Mouse (Mus musculus): ENCODE data around the gene Tmem110. TPM values are rescaled to one million over a fixed set of nuclear protein-coding genes. Genes with fewer than 3 reads are reported as not detected.

The Tmem110 gene
- total and polyA plus RNA-seq, 2 experiments from 2014 or later: 14.5 to 15.0 TPM

DNA sequence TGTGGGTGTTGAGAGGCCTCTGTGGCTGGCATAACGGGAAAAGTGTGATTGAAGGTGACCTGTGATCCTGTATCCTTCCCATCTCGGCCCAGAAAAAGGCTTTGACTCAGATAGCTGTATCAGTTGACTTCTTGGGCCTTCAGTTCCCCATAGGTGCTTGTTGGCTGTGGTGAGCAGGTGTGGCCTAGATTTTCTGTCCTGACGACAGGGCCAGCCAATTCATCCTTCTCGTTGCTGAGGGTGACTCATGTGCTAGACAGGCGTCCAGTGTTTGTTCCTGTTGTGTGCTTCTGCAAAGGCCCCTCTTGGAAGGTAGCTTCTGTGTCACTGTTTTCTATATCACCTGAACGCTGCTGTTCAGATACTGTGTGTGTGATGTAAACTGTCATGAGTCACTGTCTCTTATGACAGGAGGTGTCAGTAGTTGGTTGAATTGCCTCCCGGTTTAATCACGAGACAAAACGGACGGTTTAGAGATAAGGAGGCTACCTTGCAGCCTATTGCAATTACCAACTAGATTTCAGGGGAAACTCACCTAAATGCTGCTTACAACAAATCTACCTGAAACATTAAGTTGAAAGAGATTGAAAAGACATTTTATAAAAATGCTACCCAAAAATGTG lies 31.6 kb downstream of the Tmem110 start:
- no peaks in the 10 kb centered on the region for H3K9me3 ChIP-seq (ENCODE audit: low read length)
- no peak overlapping the region for H3K9ac ChIP-seq (replicated peaks; ENCODE audit: low read length, poor library complexity, severe bottlenecking)
- H3K4me1 ChIP-seq (ENCODE audit: insufficient read depth, low read length): no peaks in the 10 kb centered on the region
- H3K4me3 ChIP-seq (ENCODE audit: low read depth, low read length): no peak overlapping the region
- DNase-seq (ENCODE audit: low spot score) (no peak), ATAC-seq (ENCODE audit: low FRiP score) (no peak)
- 87% methylated on average over 10 of the region's 10 CpGs for WGBS
- TF ChIP-seq CTCF (IDR thresholded peaks at IDR 0.05): no peak
- H3K36me3 ChIP-seq (ENCODE audit: insufficient read depth, low read length): 0 out of 2 replicates have a peak, but pooled peaks cover 4% of the 10 kb centered on the region
- H3K27ac ChIP-seq (ENCODE audit: low read depth, low read length): no peak overlapping the region
- no peak overlapping the region for H3K4me2 ChIP-seq (ENCODE audit: low read depth, low read length, poor library complexity, severe bottlenecking)
- no peaks in the 10 kb centered on the region for H3K27me3 ChIP-seq (ENCODE audit: insufficient read depth, low read length)

DNA sequence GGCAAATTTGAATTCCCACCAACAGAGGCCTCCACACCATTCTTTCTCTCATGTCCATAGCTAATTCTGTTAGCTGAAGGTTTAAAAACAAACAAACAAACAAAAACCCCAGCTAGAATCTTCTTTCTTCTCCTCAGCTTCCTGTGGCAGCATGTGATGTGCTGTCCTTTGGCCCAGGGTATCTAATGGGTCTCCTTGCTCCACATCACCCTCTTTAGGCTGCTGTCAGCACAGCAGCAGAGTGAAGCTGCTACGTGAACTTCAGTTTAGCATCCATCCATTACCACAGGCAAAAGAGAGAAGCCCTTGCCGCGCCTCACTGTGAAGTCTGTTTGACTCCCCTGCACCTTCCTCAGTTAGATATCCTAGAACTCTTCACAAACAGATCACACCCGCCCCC lies 32.6 kb downstream of the Tmem110 start:
- 83% methylated on average over 4 of the region's 4 CpGs for WGBS
- no peaks in the 10 kb centered on the region for H3K4me1 ChIP-seq (ENCODE audit: insufficient read depth, low read length)
- no peak overlapping the region for H3K27ac ChIP-seq (ENCODE audit: low read depth, low read length)
- H3K4me3 ChIP-seq (ENCODE audit: low read depth, low read length): no peak overlapping the region
- H3K27me3 ChIP-seq (ENCODE audit: insufficient read depth, low read length): no peaks in the 10 kb centered on the region
- no peaks in the 10 kb centered on the region for H3K9me3 ChIP-seq (ENCODE audit: low read length)
- DNase-seq (ENCODE audit: low spot score) (no peak), ATAC-seq (ENCODE audit: low FRiP score) (no peak)
- peak; percentile 4; the same call in 1 of the 2 replicates for TF ChIP-seq CTCF (IDR thresholded peaks at IDR 0.05)
- 0 out of 2 replicates have a peak, but pooled peaks cover 4% of the 10 kb centered on the region for H3K36me3 ChIP-seq (ENCODE audit: insufficient read depth, low read length)
- no peak overlapping the region for H3K9ac ChIP-seq (replicated peaks; ENCODE audit: low read length, poor library complexity, severe bottlenecking)
- no peak overlapping the region for H3K4me2 ChIP-seq (ENCODE audit: low read depth, low read length, poor library complexity, severe bottlenecking)

DNA sequence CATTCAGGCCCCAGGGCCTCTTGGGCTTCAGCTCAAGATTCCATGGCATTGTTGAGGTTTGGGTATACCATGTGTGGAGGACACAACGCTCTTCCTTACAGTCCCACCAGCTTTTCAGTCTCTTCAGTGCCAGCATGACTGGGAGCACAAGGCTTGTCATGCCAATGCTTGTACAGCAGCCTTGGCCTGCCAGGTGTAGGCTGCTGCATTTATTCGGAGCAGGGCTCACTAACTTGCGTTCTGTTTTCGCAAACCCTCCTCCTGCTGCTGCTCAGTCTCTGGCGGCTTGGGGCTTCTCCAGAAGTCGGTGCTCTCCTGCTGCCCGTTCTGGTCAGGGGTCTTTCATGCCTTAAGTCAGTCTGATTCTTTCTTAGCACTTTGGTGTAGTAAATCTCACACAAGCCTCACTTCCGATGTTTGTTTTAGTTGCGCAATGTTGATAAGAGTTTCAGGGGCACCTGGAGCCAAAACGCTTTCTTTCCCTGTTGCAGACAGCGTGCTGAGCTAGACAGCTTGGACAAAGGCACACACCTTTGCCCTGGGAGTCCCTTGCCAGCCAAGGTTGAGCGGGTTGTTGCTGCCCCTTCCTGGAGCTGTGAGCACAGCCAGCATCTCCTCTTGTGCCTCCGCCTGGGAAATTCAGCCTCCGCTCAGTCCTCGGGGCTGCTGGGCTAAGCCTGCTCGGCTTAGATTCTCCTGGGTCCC lies 36.2 kb downstream of the Tmem110 start:
- H3K27ac ChIP-seq (ENCODE audit: low read depth, low read length): no peak overlapping the region
- no peak for TF ChIP-seq CTCF (IDR thresholded peaks at IDR 0.05)
- no peaks in the 10 kb centered on the region for H3K27me3 ChIP-seq (ENCODE audit: insufficient read depth, low read length)
- 78% methylated on average over 16 of the region's 16 CpGs for WGBS
- H3K9ac ChIP-seq (replicated peaks; ENCODE audit: low read length, poor library complexity, severe bottlenecking): no peak overlapping the region
- no peak overlapping the region for H3K4me3 ChIP-seq (ENCODE audit: low read depth, low read length)
- peaks cover 17% of the 10 kb centered on the region for H3K36me3 ChIP-seq (ENCODE audit: insufficient read depth, low read length)
- no peak overlapping the region for H3K4me2 ChIP-seq (ENCODE audit: low read depth, low read length, poor library complexity, severe bottlenecking)
- no peak for DNase-seq (ENCODE audit: low spot score)
- no peaks in the 10 kb centered on the region for H3K4me1 ChIP-seq (ENCODE audit: insufficient read depth, low read length)
- no peaks in the 10 kb centered on the region for H3K9me3 ChIP-seq (ENCODE audit: low read length)
- ATAC-seq (ENCODE audit: low FRiP score): no peak

DNA sequence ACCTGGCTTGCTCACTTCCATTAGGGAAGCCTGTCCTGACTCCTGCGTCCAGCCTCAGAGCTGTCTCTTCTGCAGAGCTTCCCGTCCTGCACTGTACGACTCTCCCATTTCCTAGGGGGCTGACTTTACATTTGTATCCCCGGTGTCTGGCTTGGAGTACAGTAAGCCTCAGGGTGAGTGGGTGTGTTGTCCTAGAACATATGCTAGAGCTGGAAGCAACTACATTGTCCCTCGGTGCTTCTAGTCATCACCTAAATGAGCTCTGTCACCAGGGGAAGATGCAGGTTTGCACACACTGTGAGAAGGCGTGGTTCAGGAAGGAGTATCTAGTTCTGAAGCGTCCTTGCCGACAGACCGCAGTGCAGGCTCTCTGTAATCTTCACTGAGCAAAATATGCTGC lies 37.0 kb downstream of the Tmem110 start:
- no peak for DNase-seq (ENCODE audit: low spot score)
- 90% methylated on average over 9 of the region's 9 CpGs for WGBS
- no peak overlapping the region for H3K4me3 ChIP-seq (ENCODE audit: low read depth, low read length)
- TF ChIP-seq CTCF (IDR thresholded peaks at IDR 0.05): no peak
- peaks cover 20% of the 10 kb centered on the region for H3K36me3 ChIP-seq (ENCODE audit: insufficient read depth, low read length)
- H3K9ac ChIP-seq (replicated peaks; ENCODE audit: low read length, poor library complexity, severe bottlenecking): no peak overlapping the region
- no peaks in the 10 kb centered on the region for H3K4me1 ChIP-seq (ENCODE audit: insufficient read depth, low read length)
- ATAC-seq (ENCODE audit: low FRiP score): no peak
- H3K27ac ChIP-seq (ENCODE audit: low read depth, low read length): no peak overlapping the region
- no peaks in the 10 kb centered on the region for H3K27me3 ChIP-seq (ENCODE audit: insufficient read depth, low read length)
- H3K4me2 ChIP-seq (ENCODE audit: low read depth, low read length, poor library complexity, severe bottlenecking): no peak overlapping the region
- no peaks in the 10 kb centered on the region for H3K9me3 ChIP-seq (ENCODE audit: low read length)

DNA sequence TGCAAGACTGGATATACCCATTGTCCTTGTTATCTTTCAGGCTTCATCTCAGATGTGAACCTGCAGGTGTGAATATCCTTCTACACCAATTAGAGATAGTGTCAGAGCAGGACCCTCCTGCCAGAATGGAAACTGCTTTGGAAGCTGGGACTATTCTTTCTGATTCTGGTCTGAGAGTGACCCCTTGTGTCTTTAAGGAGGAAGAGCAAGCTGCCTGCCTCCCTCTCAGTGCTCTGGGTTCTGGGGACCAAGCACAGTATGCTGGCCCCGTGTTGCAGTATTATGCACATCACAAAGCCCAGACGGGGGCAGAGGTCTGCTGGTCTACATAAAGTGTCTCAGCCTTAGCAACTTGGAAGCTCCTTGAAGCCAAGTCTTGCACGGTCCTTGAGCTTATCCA lies 39.9 kb downstream of the Tmem110 start:
- no peak overlapping the region for H3K27ac ChIP-seq (ENCODE audit: low read depth, low read length)
- H3K4me1 ChIP-seq (ENCODE audit: insufficient read depth, low read length): no peaks in the 10 kb centered on the region
- peaks cover 27% of the 10 kb centered on the region for H3K36me3 ChIP-seq (ENCODE audit: insufficient read depth, low read length)
- peak; percentile 71 for TF ChIP-seq CTCF (IDR thresholded peaks at IDR 0.05)
- H3K4me3 ChIP-seq (ENCODE audit: low read depth, low read length): no peak overlapping the region
- H3K9me3 ChIP-seq (ENCODE audit: low read length): no peaks in the 10 kb centered on the region
- no peak overlapping the region for H3K9ac ChIP-seq (replicated peaks; ENCODE audit: low read length, poor library complexity, severe bottlenecking)
- DNase-seq (ENCODE audit: low spot score) (peak; percentile 36), ATAC-seq (ENCODE audit: low FRiP score) (no peak; the same call in 1 of the 2 replicates)
- 66% methylated on average over 3 of the region's 3 CpGs for WGBS
- H3K4me2 ChIP-seq (ENCODE audit: low read depth, low read length, poor library complexity, severe bottlenecking): no peak overlapping the region
- H3K27me3 ChIP-seq (ENCODE audit: insufficient read depth, low read length): no peaks in the 10 kb centered on the region

DNA sequence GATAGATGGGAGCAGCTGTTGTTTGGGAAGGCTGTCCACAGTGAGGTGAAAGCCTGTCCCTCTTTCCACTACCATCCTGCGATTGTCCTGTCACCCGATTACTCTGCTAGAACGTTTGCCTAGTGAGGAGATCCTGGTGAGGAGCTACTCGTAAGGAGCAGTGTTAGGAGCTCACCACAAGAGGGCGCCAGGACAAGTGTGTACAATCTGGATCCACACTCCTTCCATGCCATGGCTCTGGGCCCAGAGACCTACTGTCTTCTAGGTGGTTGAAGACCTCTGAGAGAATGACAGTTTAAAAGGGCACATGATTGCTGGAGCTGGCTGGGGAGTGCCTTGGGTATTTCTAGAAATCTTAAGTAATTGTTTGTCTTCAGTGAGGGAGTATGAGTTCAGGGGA lies 41.7 kb downstream of the Tmem110 start:
- H3K4me3 ChIP-seq (ENCODE audit: low read depth, low read length): no peak overlapping the region
- no peak overlapping the region for H3K27ac ChIP-seq (ENCODE audit: low read depth, low read length)
- TF ChIP-seq CTCF (IDR thresholded peaks at IDR 0.05): peak; percentile 86
- ATAC-seq (ENCODE audit: low FRiP score) (no peak), DNase-seq (ENCODE audit: low spot score) (peak; percentile 88)
- H3K9ac ChIP-seq (replicated peaks; ENCODE audit: low read length, poor library complexity, severe bottlenecking): no peak overlapping the region
- peaks cover 32% of the 10 kb centered on the region for H3K36me3 ChIP-seq (ENCODE audit: insufficient read depth, low read length)
- H3K4me2 ChIP-seq (ENCODE audit: low read depth, low read length, poor library complexity, severe bottlenecking): no peak overlapping the region
- WGBS: 34% methylated on average over 5 of the region's 5 CpGs
- no peaks in the 10 kb centered on the region for H3K27me3 ChIP-seq (ENCODE audit: insufficient read depth, low read length)
- no peaks in the 10 kb centered on the region for H3K9me3 ChIP-seq (ENCODE audit: low read length)
- H3K4me1 ChIP-seq (ENCODE audit: insufficient read depth, low read length): no peaks in the 10 kb centered on the region
